Mouse (Mus musculus) telencephalon, adult 2 months (tissue): ENCODE data around the gene Fam118b.

Experiments
- DNase-seq: peaks from one replicate; pipeline ENCODE4 v3.0.0-alpha.2; 2011; ENCODE audit warnings: low read depth, low spot score

Fam118b gene

DNA sequence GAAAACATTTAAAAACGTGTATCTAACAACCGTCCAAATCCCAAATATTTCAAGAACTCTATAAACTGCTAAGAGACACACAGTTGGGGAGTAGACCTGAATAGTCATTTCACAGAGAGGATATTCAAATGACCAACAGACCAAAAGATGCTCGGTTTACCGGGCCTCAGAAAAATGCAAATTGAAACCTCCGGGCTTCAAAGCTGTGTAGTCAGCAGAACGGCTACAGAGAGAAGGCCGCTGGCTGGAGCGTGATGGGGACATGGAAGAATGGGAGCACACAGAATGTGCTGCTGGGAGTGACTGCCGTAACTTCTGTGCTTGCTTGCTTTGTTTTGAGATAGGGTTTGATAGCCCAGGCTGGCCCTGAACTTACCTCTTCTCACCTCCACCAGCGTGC lies 69.3 kb downstream of the Fam118b start:
- DNase-seq, result no peak

DNA sequence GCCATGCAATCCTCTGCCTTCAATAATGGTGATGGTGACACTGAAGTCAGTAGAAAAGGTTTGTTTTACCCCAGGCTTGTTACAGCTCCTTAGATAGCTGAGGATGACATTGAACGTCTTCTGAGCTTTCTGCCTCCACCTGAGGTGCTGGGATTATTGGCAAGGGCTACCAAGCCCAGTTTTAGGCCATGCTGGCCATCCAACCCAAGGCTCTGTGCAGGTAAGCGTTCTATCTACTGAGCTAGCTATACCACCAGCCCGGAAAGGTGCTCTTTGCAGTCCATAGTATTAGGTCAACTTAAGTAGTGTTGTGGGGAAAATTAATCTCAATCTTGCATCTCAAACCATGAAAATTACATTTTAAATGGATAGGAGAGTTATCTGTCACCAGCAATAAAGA lies 70.0 kb downstream of the Fam118b start:
- DNase-seq, result no peak

DNA sequence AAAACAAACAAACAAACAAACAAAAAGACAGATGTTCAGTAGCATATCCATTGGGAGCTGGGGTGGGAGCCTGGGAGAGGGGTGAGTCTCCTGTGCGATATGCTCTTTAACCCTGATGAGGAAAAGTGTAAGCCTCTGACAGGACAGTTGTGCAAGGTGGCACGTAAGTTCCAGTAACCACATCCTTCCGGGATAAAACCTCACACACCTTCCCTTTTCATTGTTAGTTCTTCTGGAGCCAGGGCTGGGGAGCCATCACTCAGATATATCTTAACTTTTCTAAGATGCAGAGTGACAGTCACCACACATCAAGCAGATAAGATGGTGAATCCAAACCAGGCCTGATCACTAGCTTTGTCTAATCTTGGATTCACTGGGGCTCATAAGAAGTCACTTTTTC lies 73.6 kb downstream of the Fam118b start:
- DNase-seq, result no peak

DNA sequence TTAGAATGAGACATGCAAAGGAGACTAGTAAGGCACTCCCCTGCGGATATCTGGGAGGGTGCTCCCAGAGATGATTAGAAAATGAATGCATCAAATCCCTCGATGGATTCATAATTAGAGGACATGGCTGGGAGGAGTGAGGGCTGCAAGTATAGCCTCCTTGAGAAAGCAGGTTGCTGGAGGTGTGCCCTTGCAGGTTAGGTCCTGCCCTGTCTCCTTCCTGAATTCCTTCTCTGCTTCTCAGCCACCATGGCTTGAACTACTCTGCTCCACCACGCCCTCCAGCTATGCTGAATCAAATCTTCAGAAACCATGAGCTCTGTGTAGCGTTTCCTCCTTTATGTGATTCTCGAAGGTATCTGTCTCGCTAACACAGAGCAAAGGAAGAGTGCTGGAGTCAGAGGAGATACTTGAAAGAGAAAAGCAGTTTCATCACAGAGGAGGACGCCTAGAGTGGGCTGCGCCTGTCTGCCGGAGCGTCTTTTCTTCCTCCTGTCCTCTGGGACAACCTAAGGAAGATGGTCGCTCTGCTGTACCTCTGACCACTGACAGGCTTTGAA lies 74.5 kb downstream of the Fam118b start:
- no peak for DNase-seq

DNA sequence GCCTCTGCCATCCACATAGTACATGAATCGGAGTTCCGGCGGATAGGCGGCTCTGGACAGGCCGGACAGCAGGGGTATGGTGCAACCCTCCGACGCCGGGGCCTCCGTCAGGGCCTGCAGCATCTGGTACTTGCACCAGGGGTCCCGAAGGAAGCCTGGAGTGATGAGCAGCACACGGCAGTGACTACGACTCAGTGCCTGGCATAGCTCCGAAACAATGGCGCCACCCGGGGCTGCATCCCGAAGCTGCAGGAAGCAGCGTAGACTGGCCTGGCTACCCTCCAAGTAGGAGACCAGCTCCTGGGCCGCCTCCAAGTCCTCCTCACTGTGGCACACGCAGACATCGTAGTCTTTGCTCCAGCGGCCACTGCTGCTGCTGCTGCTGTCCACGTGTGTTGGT lies 78.9 kb downstream of the Fam118b start:
- DNase-seq, result no peak

DNA sequence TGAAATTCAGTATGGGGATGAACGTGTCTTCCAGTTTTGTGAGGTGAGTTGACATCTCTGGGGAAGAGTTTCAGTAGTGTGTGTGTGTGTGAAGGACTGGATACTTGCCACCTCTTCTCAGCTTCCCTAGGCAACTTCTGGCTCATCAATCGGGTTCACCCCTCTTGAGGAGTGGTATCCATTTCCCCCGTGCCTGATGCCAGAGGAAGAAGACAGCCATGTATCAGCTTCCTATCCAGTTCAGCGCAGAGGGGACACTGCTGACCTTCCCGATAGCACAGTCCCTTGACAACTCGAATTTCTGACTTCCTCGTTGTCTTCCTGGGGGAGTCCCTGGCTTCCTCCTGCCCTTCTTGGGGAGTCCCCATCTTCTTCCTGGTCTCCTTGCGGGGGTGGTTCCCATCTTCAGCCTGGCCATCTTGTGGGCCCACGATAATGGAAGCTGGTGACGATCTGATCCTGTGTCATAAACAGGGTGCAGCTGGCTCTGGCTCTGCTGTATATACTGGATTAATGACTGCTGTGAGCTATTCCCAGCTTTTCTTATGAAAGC lies 80.2 kb downstream of the Fam118b start:
- DNase-seq, result no peak

DNA sequence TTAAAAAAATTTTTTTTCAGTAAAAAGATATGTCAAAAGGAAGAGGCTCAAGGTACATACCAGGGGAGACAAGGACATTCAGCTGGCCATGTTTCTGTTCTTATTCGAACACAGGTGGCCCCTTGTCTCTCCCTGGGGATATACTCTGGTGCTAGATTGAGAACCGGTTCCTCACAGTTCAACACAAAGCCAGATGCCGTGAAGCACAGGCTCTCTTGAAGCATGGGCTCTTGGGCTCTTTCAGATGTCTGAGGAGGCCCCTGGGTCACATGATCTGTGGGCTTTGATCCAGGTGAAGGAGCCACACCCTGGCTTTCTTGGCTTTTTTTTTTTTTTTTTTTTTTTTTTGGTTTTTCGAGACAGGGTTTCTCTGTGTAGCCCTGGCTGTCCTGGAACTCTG lies 81.2 kb downstream of the Fam118b start:
- no peak for DNase-seq

DNA sequence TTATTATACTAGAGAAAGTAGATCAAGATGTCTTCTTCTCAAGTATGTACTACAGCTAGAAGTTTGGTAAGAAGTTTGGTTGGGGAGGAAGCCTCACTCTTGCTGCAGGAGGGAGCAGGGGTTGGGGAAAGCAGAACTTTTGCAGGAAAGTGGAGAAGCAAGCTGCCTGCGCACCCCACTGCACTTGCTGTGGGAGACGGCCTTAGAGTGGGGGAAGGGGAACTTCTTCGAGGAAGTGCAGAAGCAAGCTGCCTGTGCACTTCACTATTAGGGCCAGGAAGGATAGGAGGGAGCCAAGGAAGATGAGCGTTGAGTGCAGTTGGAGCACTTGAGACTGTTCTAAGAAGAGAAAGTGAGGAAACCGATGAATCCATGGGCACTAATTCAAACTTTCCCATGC lies 84.2 kb downstream of the Fam118b start:
- no peak for DNase-seq

DNA sequence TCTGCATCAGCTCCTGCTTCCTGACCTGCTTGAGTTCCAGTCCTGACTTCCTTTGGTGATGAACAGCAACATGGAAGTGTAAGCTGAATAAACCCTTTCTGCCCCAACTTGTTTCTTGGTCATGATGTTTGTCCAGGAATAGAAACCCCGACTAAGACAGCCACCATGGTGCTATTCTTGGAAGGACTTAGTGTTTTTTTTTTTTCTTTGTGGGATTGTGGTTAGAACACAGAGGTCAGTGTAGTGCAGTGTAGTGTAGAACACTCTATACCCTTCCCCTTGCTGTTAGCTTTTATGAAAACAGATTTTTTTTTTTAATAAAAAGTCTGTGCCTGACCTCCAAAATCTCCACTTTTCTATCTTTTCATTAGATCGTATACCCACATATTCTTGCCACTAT lies 84.8 kb downstream of the Fam118b start:
- DNase-seq, result no peak

DNA sequence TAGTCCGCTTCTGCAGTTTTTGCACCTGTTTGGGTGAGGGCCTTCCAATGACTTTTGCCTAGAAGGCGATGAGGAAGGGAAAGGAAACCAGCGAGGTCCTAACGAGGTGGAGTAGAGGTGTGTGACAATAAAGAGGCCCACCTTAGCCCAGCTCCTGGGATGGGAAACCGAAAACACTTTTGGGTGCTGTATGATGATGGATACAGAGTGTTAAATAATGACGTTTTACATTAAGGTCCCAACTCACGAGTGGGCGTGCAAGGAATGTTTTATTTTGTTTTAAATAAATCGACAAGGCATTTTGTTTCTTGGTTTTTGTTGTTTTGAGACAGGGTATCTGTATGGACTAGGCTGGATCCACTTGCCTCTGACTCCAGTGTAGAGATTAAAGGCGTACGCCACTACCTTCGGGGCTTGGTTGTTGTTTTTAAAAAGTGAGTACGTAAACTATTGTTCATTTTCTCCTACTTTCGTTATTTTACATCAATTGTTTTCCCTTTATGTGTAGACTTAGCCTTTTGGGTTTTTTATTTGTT lies 91.4 kb downstream of the Fam118b start:
- DNase-seq, result no peak

DNA sequence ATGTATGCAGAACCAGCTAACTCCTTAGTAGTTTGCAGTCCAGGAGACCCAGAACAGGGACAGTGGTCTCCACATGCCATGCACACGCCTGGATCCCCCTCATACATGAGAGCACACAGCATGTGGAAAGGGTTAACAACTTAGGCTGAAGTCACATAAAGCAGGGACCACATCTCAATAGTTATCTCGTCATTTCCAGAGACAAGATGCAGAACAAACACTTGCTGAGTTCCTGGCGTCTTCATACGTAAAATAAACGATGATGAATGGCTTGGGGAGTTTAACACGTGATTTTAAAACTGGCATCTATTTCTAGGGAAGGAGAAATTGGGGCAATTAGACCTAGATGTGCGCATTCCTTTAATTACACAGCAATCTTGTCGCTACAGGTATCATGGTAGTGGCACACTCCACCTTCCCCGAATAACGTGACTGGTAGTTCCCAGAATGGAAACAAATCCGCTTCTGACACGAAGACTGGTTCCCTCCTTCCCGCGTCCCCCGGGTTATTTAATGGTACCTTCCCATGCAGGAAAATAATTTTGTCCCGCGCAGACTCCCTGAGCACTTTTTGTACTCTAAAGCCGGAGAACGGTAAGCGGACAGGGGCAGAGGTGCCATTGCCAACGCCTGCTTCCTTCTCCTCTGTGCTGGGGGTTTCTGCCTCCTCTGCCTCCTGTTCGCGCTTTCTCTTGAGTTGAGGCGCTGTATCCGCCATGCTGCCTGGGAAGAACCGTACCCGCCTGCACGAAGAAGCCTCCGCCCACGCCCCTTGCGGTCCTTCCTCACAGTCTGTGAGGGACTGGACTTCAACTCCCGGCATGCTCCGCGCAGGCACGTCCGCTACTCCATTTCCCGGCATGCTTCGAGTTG lies 92.1 kb downstream of the Fam118b start, which contains the start of gene Dcps:
TSS of gene Dcps (minus strand) at position 811 of the 873 bp plus-strand sequence.
- peak; percentile 97 for DNase-seq

DNA sequence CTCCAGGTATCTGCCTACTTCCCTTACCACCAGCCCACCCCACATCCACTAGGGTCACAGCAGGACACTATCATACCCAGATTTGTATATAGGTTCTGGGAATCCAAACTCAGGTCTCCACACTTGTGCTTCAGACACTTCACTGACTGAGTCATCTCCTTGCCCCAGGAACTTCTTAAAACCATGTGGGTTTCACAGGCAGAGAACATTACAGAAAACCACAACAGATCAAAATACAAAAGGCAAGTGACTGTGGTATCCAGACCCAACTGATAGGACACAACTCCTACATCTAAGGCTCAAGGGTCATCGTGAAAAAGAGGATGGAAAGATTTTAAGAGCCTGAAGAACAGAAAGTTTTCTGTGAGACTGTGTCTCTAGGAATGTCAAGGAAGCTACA lies 94.3 kb downstream of the Fam118b start:
- no peak for DNase-seq

DNA sequence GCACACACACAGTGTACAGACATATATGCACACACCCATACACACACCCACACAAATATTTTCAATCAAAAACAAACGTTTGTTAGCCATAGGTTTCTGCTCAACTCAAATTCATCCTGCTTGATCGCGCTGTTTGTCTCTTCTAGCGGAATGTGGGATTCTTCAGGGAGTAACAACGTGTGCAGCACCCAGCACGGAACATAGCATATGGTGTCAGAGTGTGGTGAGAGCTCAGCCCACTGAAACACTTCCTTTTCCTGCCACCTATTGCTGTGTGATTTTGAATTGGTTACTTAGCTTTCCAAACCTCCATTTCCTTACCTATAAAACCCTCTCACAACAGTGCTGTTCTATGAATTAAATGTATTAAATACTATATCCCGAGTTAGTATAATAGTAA lies 97.5 kb downstream of the Fam118b start:
- no peak for DNase-seq
